Mouse (Mus musculus): ENCODE results near the gene Rnf185. TPM values are rescaled to one million over a fixed set of nuclear protein-coding genes. Genes with fewer than 3 reads are reported as not detected.

The Rnf185 gene
- polyA plus RNA-seq, 1 experiment from 2014 or later, result 31.3 TPM

- H3K27ac ChIP-seq (replicated peaks in 1 of 2; ENCODE audit: control insufficient read depth in 1 of 2, insufficient read depth in 1 of 2, low read depth in 2 of 2, low read length in 2 of 2), result 0 out of 4 replicates have a peak overlapping the region, but pooled peaks of 1 of the 2 experiments have one; percentile 2
- 0 out of 2 replicates have a peak overlapping the region, but pooled peaks have one; percentile 3 for H3K9ac ChIP-seq (ENCODE audit: low read length)
- H3K4me3 ChIP-seq (ENCODE audit: control insufficient read depth in 1 of 2, insufficient read depth in 1 of 2, low read depth in 1 of 2, low read length in 2 of 2), result no peak overlapping the region
- peaks cover 2 to 4% of the 10 kb centered on the region in 2 experiments; a peak in 2 of 4 replicates for H3K4me1 ChIP-seq (ENCODE audit: control insufficient read depth in 2 of 2, insufficient read depth in 2 of 2, low read length in 2 of 2)
- ATAC-seq (ENCODE audit: insufficient number of reproducible peaks, insufficient read depth, low FRiP score, low read depth), result no peak
- no peak overlapping the region for H3K4me2 ChIP-seq (ENCODE audit: low read length)
- no peaks in the 10 kb centered on the region for H3K9me3 ChIP-seq (ENCODE audit: control insufficient read depth, low read length)
- H3K27me3 ChIP-seq (ENCODE audit: control insufficient read depth, insufficient read depth, low read length), result no peaks in the 10 kb centered on the region
- WGBS, result 65% methylated on average over 6 of the region's 6 CpGs
- H3K36me3 ChIP-seq (ENCODE audit: control insufficient read depth, insufficient read depth, low read length), result peaks cover 11% of the 10 kb centered on the region; the same call in 1 of the 2 replicates
Observed at GRCm38 (mm10) chr11:3381148-3381814, 70.9 kb downstream of the Rnf185 start.

- Histone ChIP-seq H3K27me3 (ENCODE audit: control insufficient read depth, insufficient read depth, low read length) (no peaks in the 10 kb centered on the region), H3K36me3 (ENCODE audit: control insufficient read depth, insufficient read depth, low read length) (peaks cover 11% of the 10 kb centered on the region; the same call in 1 of the 2 replicates), H3K4me2 (ENCODE audit: low read length) (no peak overlapping the region), H3K4me3 (ENCODE audit: control insufficient read depth in 1 of 2, insufficient read depth in 1 of 2, low read depth in 1 of 2, low read length in 2 of 2) (no peak overlapping the region), H3K27ac (replicated peaks in 1 of 2; ENCODE audit: control insufficient read depth in 1 of 2, insufficient read depth in 1 of 2, low read depth in 2 of 2, low read length in 2 of 2) (no peak overlapping the region), H3K9ac (ENCODE audit: low read length) (no peak overlapping the region), H3K9me3 (ENCODE audit: control insufficient read depth, low read length) (no peaks in the 10 kb centered on the region), H3K4me1 (ENCODE audit: control insufficient read depth in 2 of 2, insufficient read depth in 2 of 2, low read length in 2 of 2) (peaks cover 15 to 18% of the 10 kb centered on the region in 2 experiments)
- ATAC-seq (ENCODE audit: insufficient number of reproducible peaks, insufficient read depth, low FRiP score, low read depth), result no peak
- WGBS, result 58% methylated on average over 4 of the region's 4 CpGs
Observed at GRCm38 (mm10) chr11:3379427-3379826, 72.7 kb downstream of the Rnf185 start.

- Histone ChIP-seq H3K27ac (replicated peaks in 1 of 2; ENCODE audit: control insufficient read depth in 1 of 2, insufficient read depth in 1 of 2, low read depth in 2 of 2, low read length in 2 of 2) (peak overlapping the region; percentile 92), H3K36me3 (ENCODE audit: control insufficient read depth, insufficient read depth, low read length) (no peaks in the 10 kb centered on the region), H3K9me3 (ENCODE audit: control insufficient read depth, low read length) (no peaks in the 10 kb centered on the region), H3K4me3 (ENCODE audit: control insufficient read depth in 1 of 2, insufficient read depth in 1 of 2, low read depth in 1 of 2, low read length in 2 of 2) (peak overlapping the region in 1 of 2 experiments; percentile 10; a peak in 1 of 4 replicates), H3K27me3 (ENCODE audit: control insufficient read depth, insufficient read depth, low read length) (no peaks in the 10 kb centered on the region), H3K4me1 (ENCODE audit: control insufficient read depth in 2 of 2, insufficient read depth in 2 of 2, low read length in 2 of 2) (peaks cover 32 to 48% of the 10 kb centered on the region in 2 experiments), H3K9ac (ENCODE audit: low read length) (peak overlapping the region; percentile 64), H3K4me2 (ENCODE audit: low read length) (peak overlapping the region; percentile 57)
- ATAC-seq (ENCODE audit: insufficient number of reproducible peaks, insufficient read depth, low FRiP score, low read depth), result no peak
- 22% methylated on average over 12 of the region's 12 CpGs for WGBS
Observed at GRCm38 (mm10) chr11:3374741-3375140, 77.4 kb downstream of the Rnf185 start.

GRCm38 (mm10) chr11:3374293-3374645 is 77.9 kb downstream of the Rnf185 start:
- Histone ChIP-seq H3K36me3 (ENCODE audit: control insufficient read depth, insufficient read depth, low read length) (no peaks in the 10 kb centered on the region), H3K9ac (ENCODE audit: low read length) (peak overlapping the region; percentile 64), H3K27me3 (ENCODE audit: control insufficient read depth, insufficient read depth, low read length) (no peaks in the 10 kb centered on the region), H3K27ac (replicated peaks in 1 of 2; ENCODE audit: control insufficient read depth in 1 of 2, insufficient read depth in 1 of 2, low read depth in 2 of 2, low read length in 2 of 2) (peak overlapping the region; percentile 92), H3K4me3 (ENCODE audit: control insufficient read depth in 1 of 2, insufficient read depth in 1 of 2, low read depth in 1 of 2, low read length in 2 of 2) (peak overlapping the region in 1 of 2 experiments; percentile 10; a peak in 1 of 4 replicates), H3K4me1 (ENCODE audit: control insufficient read depth in 2 of 2, insufficient read depth in 2 of 2, low read length in 2 of 2) (peaks cover 35 to 52% of the 10 kb centered on the region in 2 experiments), H3K9me3 (ENCODE audit: control insufficient read depth, low read length) (no peaks in the 10 kb centered on the region), H3K4me2 (ENCODE audit: low read length) (peak overlapping the region; percentile 57)
- no peak for ATAC-seq (ENCODE audit: insufficient number of reproducible peaks, insufficient read depth, low FRiP score, low read depth)
- 8% methylated on average over 7 of the region's 7 CpGs for WGBS

- peak overlapping the region in 1 of 2 experiments; percentile 10; a peak in 1 of 4 replicates for H3K4me3 ChIP-seq (ENCODE audit: control insufficient read depth in 1 of 2, insufficient read depth in 1 of 2, low read depth in 1 of 2, low read length in 2 of 2)
Observed at GRCm38 (mm10) chr11:3373591-3374292, 78.4 kb downstream of the Rnf185 start.

GRCm38 (mm10) chr11:3371599-3372295 is 80.4 kb downstream of the Rnf185 start:
- peaks cover 42 to 64% of the 10 kb centered on the region in 2 experiments for H3K4me1 ChIP-seq (ENCODE audit: control insufficient read depth in 2 of 2, insufficient read depth in 2 of 2, low read length in 2 of 2)
- H3K27me3 ChIP-seq (ENCODE audit: control insufficient read depth, insufficient read depth, low read length), result no peaks in the 10 kb centered on the region
- H3K27ac ChIP-seq (replicated peaks in 1 of 2; ENCODE audit: control insufficient read depth in 1 of 2, insufficient read depth in 1 of 2, low read depth in 2 of 2, low read length in 2 of 2), result peak overlapping the region; percentile 46 to 84
- no peak for ATAC-seq (ENCODE audit: insufficient number of reproducible peaks, insufficient read depth, low FRiP score, low read depth)
- H3K9ac ChIP-seq (ENCODE audit: low read length), result peak overlapping the region; percentile 73
- WGBS, result 24% methylated on average over 7 of the region's 7 CpGs
- peak overlapping the region; percentile 47 to 59 for H3K4me3 ChIP-seq (ENCODE audit: control insufficient read depth in 1 of 2, insufficient read depth in 1 of 2, low read depth in 1 of 2, low read length in 2 of 2)
- no peaks in the 10 kb centered on the region for H3K36me3 ChIP-seq (ENCODE audit: control insufficient read depth, insufficient read depth, low read length)
- no peaks in the 10 kb centered on the region for H3K9me3 ChIP-seq (ENCODE audit: control insufficient read depth, low read length)
- H3K4me2 ChIP-seq (ENCODE audit: low read length), result peak overlapping the region; percentile 70

More at GRCm38 (mm10) chr11:3373591-3374292, 78.4 kb downstream of the Rnf185 start:
- Histone ChIP-seq H3K4me1 (ENCODE audit: control insufficient read depth in 2 of 2, insufficient read depth in 2 of 2, low read length in 2 of 2) (peaks cover 40 to 58% of the 10 kb centered on the region in 2 experiments), H3K9ac (ENCODE audit: low read length) (peak overlapping the region; percentile 64), H3K27me3 (ENCODE audit: control insufficient read depth, insufficient read depth, low read length) (no peaks in the 10 kb centered on the region), H3K36me3 (ENCODE audit: control insufficient read depth, insufficient read depth, low read length) (no peaks in the 10 kb centered on the region), H3K27ac (replicated peaks in 1 of 2; ENCODE audit: control insufficient read depth in 1 of 2, insufficient read depth in 1 of 2, low read depth in 2 of 2, low read length in 2 of 2) (peak overlapping the region; percentile 92), H3K9me3 (ENCODE audit: control insufficient read depth, low read length) (no peaks in the 10 kb centered on the region), H3K4me2 (ENCODE audit: low read length) (peak overlapping the region; percentile 57)
- ATAC-seq (ENCODE audit: insufficient number of reproducible peaks, insufficient read depth, low FRiP score, low read depth), result no peak
- 9% methylated on average over 7 of the region's 7 CpGs for WGBS

GRCm38 (mm10) chr11:3370928-3371598 is 81.1 kb downstream of the Rnf185 start:
- H3K9me3 ChIP-seq (ENCODE audit: control insufficient read depth, low read length), result no peaks in the 10 kb centered on the region
- H3K4me2 ChIP-seq (ENCODE audit: low read length), result peak overlapping the region; percentile 70
- peaks cover 2% of the 10 kb centered on the region; the same call in 1 of the 2 replicates for H3K36me3 ChIP-seq (ENCODE audit: control insufficient read depth, insufficient read depth, low read length)
- H3K27me3 ChIP-seq (ENCODE audit: control insufficient read depth, insufficient read depth, low read length), result no peaks in the 10 kb centered on the region
- H3K4me3 ChIP-seq (ENCODE audit: control insufficient read depth in 1 of 2, insufficient read depth in 1 of 2, low read depth in 1 of 2, low read length in 2 of 2), result peak overlapping the region; percentile 47 to 59
- peak overlapping the region; percentile 73 for H3K9ac ChIP-seq (ENCODE audit: low read length)
- H3K27ac ChIP-seq (replicated peaks in 1 of 2; ENCODE audit: control insufficient read depth in 1 of 2, insufficient read depth in 1 of 2, low read depth in 2 of 2, low read length in 2 of 2), result peak overlapping the region; percentile 46 to 84
- whole genome bisulfite sequencing, result 2% methylated on average over 27 of the region's 27 CpGs
- peaks cover 42 to 64% of the 10 kb centered on the region in 2 experiments for H3K4me1 ChIP-seq (ENCODE audit: control insufficient read depth in 2 of 2, insufficient read depth in 2 of 2, low read length in 2 of 2)
- ATAC-seq (ENCODE audit: insufficient number of reproducible peaks, insufficient read depth, low FRiP score, low read depth), result peak; percentile 90
